Mouse (Mus musculus) CH12.LX (cell line): ENCODE results near the gene Nck2. TPM values are rescaled to one million over a fixed set of nuclear protein-coding genes. Genes with fewer than 3 reads are reported as not detected.
A peak's percentile ranks its signal among the peaks of the same experiment; 100 is the strongest.

ENCODE experiments used
- DNase-seq: peaks from one replicate; pipeline ENCODE4 v3.0.0-alpha.2; 2013; ENCODE audit errors: extremely low read depth
- H3K27ac ChIP-seq: 2 replicates; pipeline ENCODE4 v1.5.1; 2012; ENCODE audit warnings: low read depth, mild to moderate bottlenecking, control low read depth, moderate library complexity; ENCODE audit not compliant: insufficient read depth
- H3K27me3 ChIP-seq: replicated peaks from 2 replicates; pipeline ENCODE3; 2012; ENCODE audit warnings: inconsistent platforms
- H3K36me3 ChIP-seq, 2 experiments: replicated peaks in 1 of 2; 2 replicates each; pipeline versions ENCODE3 to v1.6.1; 2012; ENCODE audit warnings: inconsistent platforms in 1 of 2, low read length in 1 of 2, mild to moderate bottlenecking in 1 of 2, mixed read lengths in 1 of 2, moderate library complexity in 1 of 2; ENCODE audit not compliant: control insufficient read depth in 1 of 2, insufficient read depth in 1 of 2
- H3K4me1 ChIP-seq, 2 experiments: 2 replicates each; pipeline ENCODE4 v1.6.1; 2012; ENCODE audit warnings: inconsistent platforms in 1 of 2, moderate library complexity in 1 of 2; ENCODE audit not compliant: insufficient read depth in 2 of 2, control insufficient read depth in 1 of 2
- H3K4me2 ChIP-seq: 2 replicates; pipeline ENCODE4 v1.6.1; 2012; ENCODE audit warnings: low read depth, mild to moderate bottlenecking, control low read depth; ENCODE audit not compliant: poor library complexity, insufficient read depth, severe bottlenecking
- H3K4me3 ChIP-seq, 3 experiments: fragments of 150-350 bp in 1 of 3; sonication (generic) in 1 of 3; replicated peaks in 1 of 3; 2 replicates each; pipeline versions ENCODE3 to v1.5.1; 2011 to 2012; ENCODE audit warnings: low read depth in 2 of 3, low read length in 2 of 3, mild to moderate bottlenecking in 2 of 3, moderate library complexity in 2 of 3, control low read depth in 1 of 3, improper control_type of control experiment in 1 of 3, inconsistent platforms in 1 of 3, mixed read lengths in 1 of 3; ENCODE audit not compliant: poor library complexity in 1 of 3
- H3K79me2 ChIP-seq: replicated peaks from 2 replicates; pipeline ENCODE4 v1.6.1; 2012; ENCODE audit warnings: mild to moderate bottlenecking, moderate library complexity; ENCODE audit not compliant: control insufficient read depth, poor library complexity, insufficient read depth, severe bottlenecking; ENCODE audit errors: extremely low read depth
- H3K9ac ChIP-seq: 2 replicates; pipeline ENCODE4 v1.6.1; 2012; ENCODE audit warnings: low read depth, mild to moderate bottlenecking, control low read depth, moderate library complexity; ENCODE audit not compliant: insufficient read depth
- H3K9me3 ChIP-seq: replicated peaks from 2 replicates; pipeline ENCODE3; 2012; ENCODE audit warnings: low read length, inconsistent platforms, mixed read lengths
- BHLHE40 ChIP-seq: IDR thresholded peaks from 2 replicates; pipeline ENCODE4 v1.6.1; 2011; ENCODE audit warnings: mild to moderate bottlenecking, low read depth, low read length, improper control_type of control experiment
- CHD1 ChIP-seq: IDR thresholded peaks from 2 replicates; pipeline ENCODE4 v1.6.1; 2012; ENCODE audit warnings: low read depth, low read length, improper control_type of control experiment, inconsistent platforms
- ELF1 ChIP-seq: IDR thresholded peaks from 2 replicates; pipeline ENCODE4 v1.6.1; 2014; ENCODE audit warnings: low read depth, mild to moderate bottlenecking, inconsistent platforms, low read length, improper control_type of control experiment
- EP300 ChIP-seq: IDR thresholded peaks from 2 replicates; pipeline ENCODE4 v1.6.1; 2011; ENCODE audit warnings: low read length, improper control_type of control experiment
- ETS1 ChIP-seq: conservative IDR thresholded peaks from 2 replicates; pipeline ENCODE4 v1.6.1; 2012; ENCODE audit warnings: low read depth, mild to moderate bottlenecking, inconsistent platforms, low read length, improper control_type of control experiment, moderate library complexity
- HCFC1 ChIP-seq: IDR thresholded peaks from 2 replicates; pipeline ENCODE4 v1.6.1; 2012; ENCODE audit warnings: low read depth, mild to moderate bottlenecking, inconsistent platforms, low read length, improper control_type of control experiment
- IRF4 ChIP-seq: IDR thresholded peaks from 2 replicates; pipeline ENCODE4 v1.6.1; 2014; ENCODE audit warnings: low read depth, mild to moderate bottlenecking, inconsistent platforms, low read length, improper control_type of control experiment
- JUN ChIP-seq: IDR thresholded peaks from 2 replicates; pipeline ENCODE4 v1.6.1; 2011; ENCODE audit warnings: low read depth, mild to moderate bottlenecking, low read length, improper control_type of control experiment, moderate library complexity; ENCODE audit not compliant: insufficient read depth
- MAFK ChIP-seq: IDR thresholded peaks from 2 replicates; pipeline ENCODE4 v1.6.1; 2011; ENCODE audit warnings: low read length, improper control_type of control experiment; ENCODE audit not compliant: insufficient replicate concordance
- MAZ ChIP-seq: IDR thresholded peaks from 2 replicates; pipeline ENCODE4 v1.6.1; 2012; ENCODE audit warnings: low read depth, mild to moderate bottlenecking, inconsistent platforms, low read length, improper control_type of control experiment, moderate library complexity
- MEF2A ChIP-seq: IDR thresholded peaks from 2 replicates; pipeline ENCODE4 v1.6.1; 2014; ENCODE audit warnings: low read depth, mild to moderate bottlenecking, inconsistent platforms, low read length, improper control_type of control experiment, borderline replicate concordance
- PAX5 ChIP-seq: IDR thresholded peaks from 2 replicates; pipeline ENCODE4 v1.6.1; 2012; ENCODE audit warnings: low read length, inconsistent platforms, mixed read lengths
- POLR2A ChIP-seq: IDR thresholded peaks from 2 replicates; pipeline ENCODE4 v1.6.1; 2011; ENCODE audit warnings: low read depth, mild to moderate bottlenecking, improper control_type of control experiment, low read length
- RCOR1 ChIP-seq: conservative IDR thresholded peaks from 2 replicates; pipeline ENCODE4 v1.6.1; 2012; ENCODE audit warnings: low read depth, mild to moderate bottlenecking, inconsistent platforms, low read length, improper control_type of control experiment
- SIN3A ChIP-seq: IDR thresholded peaks from 2 replicates; pipeline ENCODE4 v1.6.1; 2012; ENCODE audit warnings: low read length, improper control_type of control experiment, inconsistent platforms
- USF2 ChIP-seq: conservative IDR thresholded peaks from 2 replicates; pipeline ENCODE4 v1.6.1; 2011; ENCODE audit warnings: low read depth, low read length, improper control_type of control experiment
- dilution Hi-C: fragments of 300-500 bp; cut with MboI; formaldehyde crosslinking; loops from 2 replicates; pipeline ENCODE4 v1.14.3; 2020; ENCODE audit warnings: low sequenced_read_pairs; ENCODE audit not compliant: extremely low pct_unique_long_range_greater_than_20kb, extremely low pct_ligation_motif_present
- in situ Hi-C: fragments of 300-500 bp; cut with MboI; formaldehyde crosslinking; loops from 3 replicates; pipeline ENCODE4 v1.14.3; 2019; ENCODE audit warnings: low sequenced_read_pairs, low pct_ligation_motif_present, low pct_unique_long_range_greater_than_20kb, mixed read lengths
- polyA plus RNA-seq: library from polyadenylated mRNA; unstranded; fragments of >175 nt; gene quantifications from 2 replicates; pipeline ENCODE4 v1.2.1, GENCODE M21; 2012; ENCODE audit warnings: low read depth; ENCODE audit not compliant: insufficient read length
- total RNA-seq, 2 experiments: library from RNA; depleted of rRNA; stranded (reverse); fragments of 300-350 nt in 1 of 2; fragments of >200 nt in 1 of 2; gene quantifications; 2 replicates each; pipeline ENCODE4 v1.2.3; 2012 to 2014

Nck2 gene
- total and polyA plus RNA-seq, 3 experiments = 4.4 to 7.6 (median 4.6) TPM

GRCm38 (mm10) chr1:43470421-43471179 is 26.2 kb downstream of the Nck2 start:
- Histone ChIP-seq H3K4me1 (peaks cover 43 to 99% of the 10 kb centered on the region in 2 experiments), H3K9me3 (no peaks in the 10 kb centered on the region), H3K79me2 (no peaks in the 10 kb centered on the region), H3K9ac (no peak overlapping the region), H3K27me3 (no peaks in the 10 kb centered on the region)
- dilution Hi-C loops = no loop called here
- in situ Hi-C loops = loop anchor here (25.0 kb wide), 1 partner anchor 167 kb away; no protein-coding TSS in a partner anchor
- no peak for DNase-seq
- TF ChIP-seq JUN (no peak), MEF2A (0 out of 2 replicates have a peak, but pooled peaks have one; percentile 12), SIN3A (0 out of 2 replicates have a peak, but pooled peaks have one; percentile 13), ELF1 (no peak), CHD1 (no peak), POLR2A (no peak), HCFC1 (no peak), PAX5 (no peak), MAFK (no peak), BHLHE40 (no peak)
- TF ChIP-seq, all 38 proteins: peak for 2
- no peaks in the 10 kb centered on the region for H3K36me3 ChIP-seq
- peak overlapping the region; percentile 30; the same call in 1 of the 2 replicates for H3K4me2 ChIP-seq
- H3K27ac ChIP-seq = no peak overlapping the region
- no peak overlapping the region for H3K4me3 ChIP-seq

- in situ Hi-C loops = loop anchor here (25.0 kb wide), 1 partner anchor 166 kb away; no protein-coding TSS in a partner anchor
Measured at GRCm38 (mm10) chr1:43471180-43472045, 27.0 kb downstream of the Nck2 start.

More at GRCm38 (mm10) chr1:43471180-43472045, 27.0 kb downstream of the Nck2 start:
- H3K4me1 ChIP-seq = peaks cover 38 to 99% of the 10 kb centered on the region in 2 experiments
- H3K36me3 ChIP-seq = no peaks in the 10 kb centered on the region
- H3K27me3 ChIP-seq = no peaks in the 10 kb centered on the region
- dilution Hi-C loops = no loop called here
- H3K27ac ChIP-seq = peak overlapping the region; percentile 55
- no peaks in the 10 kb centered on the region for H3K79me2 ChIP-seq
- TF ChIP-seq MEF2A (0 out of 2 replicates have a peak, but pooled peaks have one; percentile 2), BHLHE40 (peak; percentile 36), RCOR1 (no peak), EP300 (peak; percentile 39; the same call in 1 of the 2 replicates), USF2 (no peak), ETS1 (peak; percentile 68), MAZ (0 out of 2 replicates have a peak, but pooled peaks have one; percentile 34), PAX5 (no peak), CHD1 (peak; percentile 64; the same call in 1 of the 2 replicates), IRF4 (peak; percentile 74)
- no peaks in the 10 kb centered on the region for H3K9me3 ChIP-seq
- peak; percentile 41 for DNase-seq
- H3K9ac ChIP-seq = no peak overlapping the region
- H3K4me3 ChIP-seq = no peak overlapping the region
- H3K4me2 ChIP-seq = peak overlapping the region; percentile 31
